Mouse (Mus musculus): Measurements from ENCODE around the gene Gdpd3. TPM values are rescaled to one million over a fixed set of nuclear protein-coding genes. Genes with fewer than 3 reads are reported as not detected.

Gene Gdpd3
- polyA plus RNA-seq, 1 experiment from 2014 or later, result 3.1 TPM

- H3K4me2 ChIP-seq, result no peak overlapping the region
- 87% methylated on average over 13 of the region's 13 CpGs for WGBS
Measured at GRCm38 (mm10) chr7:126741964-126742482, 24.1 kb upstream of the Gdpd3 start.

GRCm38 (mm10) chr7:126746066-126746465 is 20.1 kb upstream of the Gdpd3 start:
- Histone ChIP-seq H3K9ac (no peak overlapping the region), H3K4me2 (no peak overlapping the region), H3K27ac (no peak overlapping the region), H3K4me1 (peaks cover 9% of the 10 kb centered on the region; the same call in 1 of the 2 replicates), H3K9me3 (no peaks in the 10 kb centered on the region), H3K27me3 (no peaks in the 10 kb centered on the region), H3K36me3 (no peaks in the 10 kb centered on the region), H3K4me3 (no peak overlapping the region)
- WGBS, result 88% methylated on average over 12 of the region's 12 CpGs
- no peak for ATAC-seq (ENCODE audit: insufficient number of reproducible peaks, insufficient read depth, low FRiP score, low TSS enrichment, low read depth)

More at GRCm38 (mm10) chr7:126741964-126742482, 24.1 kb upstream of the Gdpd3 start:
- H3K4me1 ChIP-seq, result peaks cover 4% of the 10 kb centered on the region; the same call in 1 of the 2 replicates
- H3K4me3 ChIP-seq, result no peak overlapping the region
- no peak overlapping the region for H3K9ac ChIP-seq
- no peak overlapping the region for H3K27ac ChIP-seq
- H3K27me3 ChIP-seq, result no peaks in the 10 kb centered on the region
- no peak for ATAC-seq (ENCODE audit: insufficient number of reproducible peaks, insufficient read depth, low FRiP score, low TSS enrichment, low read depth)
- no peaks in the 10 kb centered on the region for H3K36me3 ChIP-seq
- H3K9me3 ChIP-seq, result no peaks in the 10 kb centered on the region

GRCm38 (mm10) chr7:126746798-126747197 is 19.3 kb upstream of the Gdpd3 start:
- H3K27ac ChIP-seq, result no peak overlapping the region
- H3K9me3 ChIP-seq, result no peaks in the 10 kb centered on the region
- H3K4me1 ChIP-seq, result peaks cover 9% of the 10 kb centered on the region; the same call in 1 of the 2 replicates
- H3K4me3 ChIP-seq, result no peak overlapping the region
- ATAC-seq (ENCODE audit: insufficient number of reproducible peaks, insufficient read depth, low FRiP score, low TSS enrichment, low read depth), result no peak
- no peak overlapping the region for H3K4me2 ChIP-seq
- H3K9ac ChIP-seq, result 0 out of 2 replicates have a peak overlapping the region, but pooled peaks have one; percentile 1
- H3K36me3 ChIP-seq, result no peaks in the 10 kb centered on the region
- H3K27me3 ChIP-seq, result no peaks in the 10 kb centered on the region
- 27% methylated on average over 6 of the region's 6 CpGs for WGBS

- Histone ChIP-seq H3K4me2 (no peak overlapping the region), H3K36me3 (no peaks in the 10 kb centered on the region), H3K9me3 (no peaks in the 10 kb centered on the region), H3K27ac (0 out of 2 replicates have a peak overlapping the region, but pooled peaks have one; percentile 33), H3K4me1 (peaks cover 9% of the 10 kb centered on the region; the same call in 1 of the 2 replicates), H3K4me3 (no peak overlapping the region), H3K27me3 (no peaks in the 10 kb centered on the region), H3K9ac (0 out of 2 replicates have a peak overlapping the region, but pooled peaks have one; percentile 11)
- no peak for ATAC-seq (ENCODE audit: insufficient number of reproducible peaks, insufficient read depth, low FRiP score, low TSS enrichment, low read depth)
- 71% methylated on average over 7 of the region's 7 CpGs for WGBS
Measured at GRCm38 (mm10) chr7:126748824-126749223, 17.3 kb upstream of the Gdpd3 start.

GRCm38 (mm10) chr7:126749582-126750343 is 16.4 kb upstream of the Gdpd3 start:
- 97% methylated on average over 17 of the region's 17 CpGs for WGBS
- no peak overlapping the region for H3K4me2 ChIP-seq
- no peaks in the 10 kb centered on the region for H3K27me3 ChIP-seq
- H3K4me1 ChIP-seq, result peaks cover 9% of the 10 kb centered on the region; the same call in 1 of the 2 replicates
- no peaks in the 10 kb centered on the region for H3K9me3 ChIP-seq
- no peak overlapping the region for H3K4me3 ChIP-seq
- no peak overlapping the region for H3K9ac ChIP-seq
- ATAC-seq (ENCODE audit: insufficient number of reproducible peaks, insufficient read depth, low FRiP score, low TSS enrichment, low read depth), result no peak
- H3K27ac ChIP-seq, result no peak overlapping the region
- H3K36me3 ChIP-seq, result no peaks in the 10 kb centered on the region

- Histone ChIP-seq H3K9me3 (no peaks in the 10 kb centered on the region), H3K4me3 (no peak overlapping the region), H3K36me3 (no peaks in the 10 kb centered on the region), H3K27me3 (no peaks in the 10 kb centered on the region), H3K9ac (peak overlapping the region; percentile 61), H3K4me2 (peak overlapping the region; percentile 39), H3K4me1 (peaks cover 4% of the 10 kb centered on the region; the same call in 1 of the 2 replicates), H3K27ac (peak overlapping the region; percentile 53; the same call in 1 of the 2 replicates)
- WGBS, result 2% methylated on average over 9 of the region's 9 CpGs
- ATAC-seq (ENCODE audit: insufficient number of reproducible peaks, insufficient read depth, low FRiP score, low TSS enrichment, low read depth), result 0 out of 2 replicates have a peak, but pooled peaks have one; percentile 57
Measured at GRCm38 (mm10) chr7:126754866-126755265, 11.3 kb upstream of the Gdpd3 start.

GRCm38 (mm10) chr7:126758539-126758938 is 7.6 kb upstream of the Gdpd3 start:
- no peaks in the 10 kb centered on the region for H3K27me3 ChIP-seq
- no peak overlapping the region for H3K9ac ChIP-seq
- ATAC-seq (ENCODE audit: insufficient number of reproducible peaks, insufficient read depth, low FRiP score, low TSS enrichment, low read depth), result no peak
- 64% methylated on average over 7 of the region's 7 CpGs for WGBS
- no peaks in the 10 kb centered on the region for H3K9me3 ChIP-seq
- peaks cover 38% of the 10 kb centered on the region for H3K4me1 ChIP-seq
- peaks cover 4% of the 10 kb centered on the region for H3K36me3 ChIP-seq
- H3K27ac ChIP-seq, result no peak overlapping the region
- H3K4me3 ChIP-seq, result no peak overlapping the region
- H3K4me2 ChIP-seq, result no peak overlapping the region

GRCm38 (mm10) chr7:126759050-126759671 is 7.0 kb upstream of the Gdpd3 start, which contains the start of gene Mapk3:
Gene Mapk3, plus strand, starts transcription at chr7:126759601.
- H3K4me1 ChIP-seq, result peaks cover 38% of the 10 kb centered on the region
- H3K27ac ChIP-seq, result peak within 1 kb of the TSS; percentile 88
- peak within 1 kb of the TSS; percentile 77 for H3K4me3 ChIP-seq
- ATAC-seq (ENCODE audit: insufficient number of reproducible peaks, insufficient read depth, low FRiP score, low TSS enrichment, low read depth), result peak; percentile 56; the same call in 1 of the 2 replicates
- peak within 1 kb of the TSS; percentile 90 for H3K9ac ChIP-seq
- WGBS, result 1% methylated on average over 25 of the region's 38 CpGs
- no peaks in the 10 kb centered on the region for H3K27me3 ChIP-seq
- H3K4me2 ChIP-seq, result peak within 1 kb of the TSS; percentile 87
- peaks cover 10% of the 10 kb centered on the region for H3K36me3 ChIP-seq
- H3K9me3 ChIP-seq, result no peaks in the 10 kb centered on the region

- peaks cover 38% of the 10 kb centered on the region for H3K4me1 ChIP-seq
Measured at GRCm38 (mm10) chr7:126759672-126760390, 6.3 kb upstream of the Gdpd3 start.

GRCm38 (mm10) chr7:126760391-126760802 is 5.7 kb upstream of the Gdpd3 start:
- 0 out of 2 replicates have a peak, but pooled peaks have one; percentile 2 for ATAC-seq (ENCODE audit: insufficient number of reproducible peaks, insufficient read depth, low FRiP score, low TSS enrichment, low read depth)
- peak overlapping the region; percentile 88 for H3K27ac ChIP-seq
- no peaks in the 10 kb centered on the region for H3K9me3 ChIP-seq
- no peaks in the 10 kb centered on the region for H3K27me3 ChIP-seq
- H3K4me2 ChIP-seq, result peak overlapping the region; percentile 87
- H3K9ac ChIP-seq, result peak overlapping the region; percentile 90
- peaks cover 34% of the 10 kb centered on the region for H3K4me1 ChIP-seq
- 29% methylated on average over 3 of the region's 3 CpGs for WGBS
- peaks cover 23% of the 10 kb centered on the region for H3K36me3 ChIP-seq
- H3K4me3 ChIP-seq, result peak overlapping the region; percentile 77

More at GRCm38 (mm10) chr7:126759672-126760390, 6.3 kb upstream of the Gdpd3 start:
- no peaks in the 10 kb centered on the region for H3K9me3 ChIP-seq
- H3K4me2 ChIP-seq, result peak overlapping the region; percentile 87
- peak overlapping the region; percentile 88 for H3K27ac ChIP-seq
- WGBS, result under 1% methylated on average over 23 of the region's 24 CpGs
- no peaks in the 10 kb centered on the region for H3K27me3 ChIP-seq
- H3K36me3 ChIP-seq, result peaks cover 17% of the 10 kb centered on the region
- H3K4me3 ChIP-seq, result peak overlapping the region; percentile 77
- peak; percentile 16; the same call in 1 of the 2 replicates for ATAC-seq (ENCODE audit: insufficient number of reproducible peaks, insufficient read depth, low FRiP score, low TSS enrichment, low read depth)
- H3K9ac ChIP-seq, result peak overlapping the region; percentile 90

- H3K4me3 ChIP-seq, result peak overlapping the region; percentile 77
- no peaks in the 10 kb centered on the region for H3K27me3 ChIP-seq
- H3K4me2 ChIP-seq, result peak overlapping the region; percentile 87
- peaks cover 34% of the 10 kb centered on the region for H3K4me1 ChIP-seq
- peaks cover 28% of the 10 kb centered on the region for H3K36me3 ChIP-seq
- no peak for ATAC-seq (ENCODE audit: insufficient number of reproducible peaks, insufficient read depth, low FRiP score, low TSS enrichment, low read depth)
- H3K9ac ChIP-seq, result peak overlapping the region; percentile 90
- peak overlapping the region; percentile 88; the same call in 1 of the 2 replicates for H3K27ac ChIP-seq
- H3K9me3 ChIP-seq, result no peaks in the 10 kb centered on the region
- WGBS, result 65% methylated on average over 4 of the region's 4 CpGs
Measured at GRCm38 (mm10) chr7:126760956-126761355, 5.2 kb upstream of the Gdpd3 start.

Measured in embryonic facial prominence, embryonic 13.5 days (tissue).